Mouse (Mus musculus) C3H10T1/2 (cell line): ENCODE data around the gene Olfr646. TPM values are rescaled to one million over a fixed set of nuclear protein-coding genes. Genes with fewer than 3 reads are reported as not detected.

ENCODE experiments used
- polyA plus RNA-seq, 2 experiments: library from polyadenylated mRNA; unstranded; fragments of >200 nt; fragmentation: generic; extraction: Trizol; gene quantifications; one replicate each; pipeline ENCODE4 v1.2.1; 2012; ENCODE audit warnings: missing spikeins in 2 of 2

Gene Olfr646
- not detected for polyA plus RNA-seq

DNA sequence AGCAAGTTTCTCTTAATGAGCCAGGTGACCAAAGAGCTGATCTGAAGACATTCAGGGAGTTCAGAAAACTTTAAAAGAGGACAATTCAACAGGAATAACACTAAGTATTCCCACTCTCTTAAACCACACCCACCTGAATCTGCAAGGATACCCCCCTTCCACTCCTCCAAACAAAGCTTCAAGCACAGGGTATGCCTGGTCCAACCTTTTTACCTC is at the start of gene Olfr646:
Olfr646 (plus strand) TSS at position 117 of the 216 bp plus-strand sequence.

DNA sequence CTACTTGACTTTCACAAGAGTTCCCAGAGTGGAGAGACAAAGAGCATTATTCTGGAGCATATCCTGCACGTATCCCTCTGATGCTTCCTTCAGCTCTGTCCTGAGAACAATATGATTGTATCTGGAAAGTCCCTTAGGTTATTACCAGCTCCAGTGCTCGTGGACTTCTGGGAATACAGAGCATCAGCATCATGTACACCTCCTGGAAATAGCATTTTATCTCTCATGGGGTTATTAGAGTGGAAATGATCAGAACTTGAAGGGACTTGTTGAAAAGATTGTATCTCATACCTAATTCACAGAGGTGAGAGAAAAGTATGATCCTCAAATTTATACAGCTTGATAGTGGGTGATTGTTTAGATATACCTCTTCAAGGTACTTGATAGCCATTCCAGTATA is 43.3 kb upstream of the Olfr646 start, which contains the start of gene 4930516K23Rik:
4930516K23Rik (minus strand) TSS at position 101 of the 400 bp plus-strand sequence.

DNA sequence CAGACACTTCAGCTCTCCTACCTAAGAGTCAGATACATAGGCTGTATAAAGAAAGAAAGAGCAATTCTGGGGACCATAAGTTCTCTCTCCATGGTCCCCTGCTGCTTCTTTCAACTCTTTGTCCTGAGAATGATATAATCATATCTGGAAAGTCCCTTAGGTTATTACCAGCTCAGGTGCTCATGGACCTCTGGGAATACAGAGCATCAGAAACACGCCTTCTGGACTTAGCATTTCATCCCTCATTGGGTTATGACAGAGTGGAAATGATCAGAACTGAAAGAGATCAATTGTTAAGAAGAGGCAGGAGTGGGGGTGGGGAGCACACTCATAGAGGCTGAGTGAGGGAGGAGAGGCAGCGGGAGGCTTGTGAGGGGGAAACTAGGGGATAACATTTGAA is 32.9 kb upstream of the Olfr646 start, which contains the start of gene Olfr644:
Olfr644 (minus strand) TSS at position 101 of the 400 bp plus-strand sequence.

DNA sequence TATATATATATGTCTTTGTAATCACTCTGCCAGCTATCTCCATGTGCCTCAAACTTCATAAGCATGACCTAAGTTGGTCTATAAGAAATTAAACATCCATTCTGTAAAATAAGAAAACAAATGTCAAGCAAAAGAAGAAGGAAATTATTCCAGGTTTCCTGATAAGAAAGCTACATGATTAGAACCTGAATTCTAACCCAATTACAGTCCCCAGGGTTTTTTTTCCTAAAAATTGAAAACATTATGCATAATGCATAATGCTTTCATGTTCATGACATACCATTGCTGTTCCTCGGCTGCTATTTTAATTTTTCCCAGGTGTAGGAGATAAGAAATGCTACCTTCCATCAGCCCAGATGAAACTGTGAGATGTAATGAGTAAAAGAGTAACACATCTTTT is 19.3 kb upstream of the Olfr646 start, which contains the start of gene Olfr645:
Olfr645 (minus strand) TSS at position 101 of the 400 bp plus-strand sequence.

DNA sequence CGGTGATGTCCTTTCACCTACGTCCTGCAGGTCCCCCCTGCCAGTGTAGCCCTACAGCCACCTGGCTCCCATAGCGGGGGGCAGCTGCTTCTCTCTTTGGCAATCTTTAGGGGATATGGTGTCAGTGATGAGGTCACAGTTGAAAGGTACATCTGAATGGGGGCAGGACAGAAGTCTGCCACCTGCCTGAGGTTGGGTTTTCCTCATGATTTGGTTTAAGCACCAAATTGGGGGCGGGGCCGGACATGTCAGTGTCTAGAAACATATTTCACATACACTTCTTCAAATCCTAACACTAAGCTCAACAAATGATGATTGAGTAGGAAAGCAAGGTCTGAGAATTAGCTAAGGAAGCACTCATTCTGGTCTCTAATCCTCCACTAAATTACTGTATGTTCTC is 25.1 kb downstream of the Olfr646 start, which contains the start of gene Ubqln5:
Ubqln5 (minus strand) TSS at position 101 of the 400 bp plus-strand sequence.

DNA sequence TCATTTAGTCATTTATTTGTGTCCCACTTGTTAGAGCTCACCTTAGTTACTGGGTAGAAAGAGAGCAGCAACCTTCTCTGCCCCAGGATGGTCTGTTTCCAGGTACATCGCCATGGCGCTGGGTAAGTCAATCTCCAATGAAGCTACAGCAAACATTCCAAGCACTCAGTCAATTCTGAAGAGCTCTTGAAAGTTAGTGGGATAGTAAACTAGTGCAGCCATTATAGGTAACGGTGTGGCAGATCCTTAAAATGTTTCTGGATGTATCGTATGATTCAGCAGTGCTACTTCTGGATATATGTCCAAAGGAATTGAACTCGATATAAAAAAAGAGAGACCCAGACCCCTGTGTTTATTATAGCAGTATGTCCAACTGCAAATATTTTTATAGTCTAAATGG is 32.6 kb downstream of the Olfr646 start, which contains the start of gene Olfr643:
Olfr643 (minus strand) TSS at position 101 of the 400 bp plus-strand sequence.

DNA sequence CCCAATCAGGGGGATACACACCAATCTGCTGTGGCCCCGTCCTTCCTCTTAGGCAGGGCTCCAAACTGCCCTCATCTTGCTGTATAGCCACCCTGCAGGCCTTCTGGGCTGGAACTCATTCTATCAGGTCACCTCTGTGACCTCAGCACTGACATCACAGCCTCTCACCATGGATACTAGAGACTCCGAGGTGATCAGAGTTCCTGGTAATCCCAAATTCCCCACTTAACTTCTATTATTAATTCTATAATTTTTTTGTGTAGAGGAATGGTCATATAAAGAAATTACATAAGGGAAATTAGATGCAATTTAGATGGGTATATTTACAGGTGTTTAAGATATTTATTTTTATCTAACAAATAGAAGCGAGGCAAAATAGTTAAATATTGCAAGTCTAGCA is 38.5 kb downstream of the Olfr646 start, which contains the start of gene Ubqln3:
Ubqln3 (minus strand) TSS at position 101 of the 400 bp plus-strand sequence.

DNA sequence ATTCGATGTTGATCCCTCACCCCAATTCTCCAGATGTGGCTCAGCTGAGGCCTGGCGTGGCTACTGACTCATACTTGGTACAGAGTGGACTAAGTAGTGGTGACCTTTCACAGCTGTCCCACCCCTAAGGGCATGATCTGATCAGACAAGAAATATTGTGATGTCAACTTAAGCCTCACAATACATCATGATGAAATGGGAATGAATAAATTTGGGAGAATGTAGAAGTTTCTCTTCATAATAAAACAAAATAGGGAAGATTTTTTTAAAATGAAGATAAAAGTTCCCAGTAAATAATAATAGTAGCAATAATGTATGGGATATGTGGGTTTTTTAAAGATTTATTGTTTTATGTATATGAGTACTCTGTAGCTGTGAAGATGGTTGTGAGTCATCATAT is 45.8 kb downstream of the Olfr646 start, which contains the start of gene Ubqlnl:
Ubqlnl (minus strand) TSS at position 101 of the 400 bp plus-strand sequence.

Other genes starting within 250 kb of the Olfr646 start
- gene Olfr66, start 218.6 kb upstream of the Olfr646 start, polyA plus RNA-seq: not detected
- not detected for gene Olfr64, start 210.4 kb upstream of the Olfr646 start, polyA plus RNA-seq
- under 1 TPM in 1 of 2 experiments, not detected in 1; 0.05 TPM for gene Olfr65, start 201.4 kb upstream of the Olfr646 start, polyA plus RNA-seq
- not detected for gene Olfr631, start 176.0 kb upstream of the Olfr646 start, polyA plus RNA-seq
- gene Olfr632, start 170.5 kb upstream of the Olfr646 start, polyA plus RNA-seq: not detected
- gene Olfr633, start 160.4 kb upstream of the Olfr646 start, polyA plus RNA-seq: not detected
- gene Olfr635, start 133.7 kb upstream of the Olfr646 start, polyA plus RNA-seq: not detected
- gene Olfr638, start 106.1 kb upstream of the Olfr646 start, polyA plus RNA-seq: not detected
- not detected for gene Olfr639, start 87.6 kb upstream of the Olfr646 start, polyA plus RNA-seq
- gene Olfr640, start 79.3 kb upstream of the Olfr646 start, polyA plus RNA-seq: not detected
- not detected for gene Olfr641, start 69.4 kb upstream of the Olfr646 start, polyA plus RNA-seq
- gene Olfr642, start 52.2 kb upstream of the Olfr646 start, polyA plus RNA-seq: not detected
- not detected for gene 4930516K23Rik, start 43.4 kb upstream of the Olfr646 start, polyA plus RNA-seq
- gene Olfr644, start 33.0 kb upstream of the Olfr646 start, polyA plus RNA-seq: not detected
- gene Olfr645, start 19.4 kb upstream of the Olfr646 start, polyA plus RNA-seq: not detected
- not detected for gene Ubqln5, start 25.0 kb downstream of the Olfr646 start, polyA plus RNA-seq
- not detected for gene Olfr643, start 32.5 kb downstream of the Olfr646 start, polyA plus RNA-seq
- not detected for gene Ubqln3, start 38.4 kb downstream of the Olfr646 start, polyA plus RNA-seq
- not detected for gene Ubqlnl, start 45.7 kb downstream of the Olfr646 start, polyA plus RNA-seq
- gene Olfm5, start 60.0 kb downstream of the Olfr646 start, polyA plus RNA-seq: not detected
- under 1 TPM in 1 of 2 experiments, not detected in 1; 0.01 TPM for gene Olfr648, start 78.5 kb downstream of the Olfr646 start, polyA plus RNA-seq
- gene Olfr649, start 91.1 kb downstream of the Olfr646 start, polyA plus RNA-seq: not detected
- gene Trim6, start 113.9 kb downstream of the Olfr646 start, polyA plus RNA-seq: under 1 TPM; 0.07 to 0.15 TPM
- gene Trim34a, start 139.6 kb downstream of the Olfr646 start, polyA plus RNA-seq: under 1 TPM; 0.01 to 0.54 TPM
- gene Trim5, start 183.2 kb downstream of the Olfr646 start, polyA plus RNA-seq: not detected
- gene Trim12a, start 210.6 kb downstream of the Olfr646 start, polyA plus RNA-seq: under 1 TPM in 1 of 2 experiments, not detected in 1; 0.01 TPM
- under 1 TPM in 1 of 2 experiments, not detected in 1; 0.92 TPM for gene Trim34b, start 224.6 kb downstream of the Olfr646 start, polyA plus RNA-seq
- 1 to 10 TPM in 1 of 2 experiments, under 1 TPM in 1; 0.13 to 3.7 TPM for gene Trim12c, start 248.5 kb downstream of the Olfr646 start, polyA plus RNA-seq